Mouse (Mus musculus): Measurements from ENCODE around the gene Rhoj. TPM values are rescaled to one million over a fixed set of nuclear protein-coding genes. Genes with fewer than 3 reads are reported as not detected.
"Not testable (repeated sequence)": the region's sequence is repeated elsewhere in the genome, so short reads cannot be mapped to it uniquely, and the experiment has no call there.

The Rhoj gene
- total RNA-seq, 1 experiment from 2014 or later, result 2.7 TPM

DNA sequence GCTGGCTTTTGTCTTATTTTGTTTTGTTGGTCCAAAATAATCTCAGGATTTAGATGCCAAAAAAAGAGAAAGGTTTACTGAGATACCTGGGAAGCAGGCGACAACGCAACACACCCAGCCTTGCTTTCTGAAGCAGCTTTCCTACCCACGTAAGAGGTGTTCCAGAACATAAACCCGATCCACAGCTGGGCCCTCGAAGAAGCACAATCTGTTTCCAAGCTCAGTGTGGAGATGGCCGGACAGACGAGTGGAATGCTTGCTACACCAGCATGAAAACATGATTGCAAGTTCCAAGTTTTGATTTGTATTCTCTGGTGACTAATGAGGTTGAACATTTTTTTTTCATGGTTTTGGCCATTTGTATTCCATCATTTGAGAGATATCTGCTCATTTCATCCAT, 32.2 kb downstream of the Rhoj start:
- ATAC-seq (ENCODE audit: extremely low read depth, insufficient number of reproducible peaks, low FRiP score, poor library complexity, severe bottlenecking), result no peak

DNA sequence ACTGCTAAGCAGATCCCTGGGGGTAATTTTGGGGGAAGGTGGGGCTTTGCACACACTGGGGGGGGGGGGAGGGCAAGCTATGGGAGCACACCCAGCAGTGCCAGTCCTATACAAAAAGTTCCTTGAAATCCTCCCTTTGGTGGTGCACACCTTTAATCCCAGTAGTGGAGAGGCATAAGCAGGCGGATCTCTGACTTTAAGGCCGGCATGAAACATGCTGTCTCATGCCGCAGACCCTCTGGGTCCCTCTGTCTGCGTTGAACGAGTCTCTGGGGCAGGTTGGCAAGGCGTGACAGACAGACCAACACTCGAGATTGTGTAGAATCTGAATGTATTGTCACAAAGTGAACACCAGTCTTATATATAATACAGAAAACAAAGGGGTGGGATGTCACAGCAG, 40.4 kb downstream of the Rhoj start:
- ATAC-seq (ENCODE audit: extremely low read depth, insufficient number of reproducible peaks, low FRiP score, poor library complexity, severe bottlenecking), result no peak

DNA sequence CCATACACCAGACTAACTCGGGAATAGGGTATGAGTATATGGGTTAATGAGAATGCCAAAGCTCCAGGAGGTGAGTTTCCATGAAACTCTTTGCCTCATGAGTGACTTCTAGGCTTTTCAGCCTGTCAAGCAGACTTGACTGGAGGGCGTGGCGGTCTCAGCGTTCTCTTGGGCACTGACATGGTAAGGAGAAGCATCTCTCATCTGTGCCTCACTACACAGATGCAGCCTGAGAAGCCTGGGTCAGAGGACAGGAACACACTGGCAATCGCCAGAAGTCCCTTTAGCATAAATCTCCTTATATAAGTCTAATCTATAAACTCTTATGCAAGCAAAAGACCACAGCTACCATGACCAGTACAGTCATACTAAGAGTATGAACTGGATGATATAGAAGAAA, 41.4 kb downstream of the Rhoj start:
- not testable (repeated sequence) for ATAC-seq (ENCODE audit: extremely low read depth, insufficient number of reproducible peaks, low FRiP score, poor library complexity, severe bottlenecking)

DNA sequence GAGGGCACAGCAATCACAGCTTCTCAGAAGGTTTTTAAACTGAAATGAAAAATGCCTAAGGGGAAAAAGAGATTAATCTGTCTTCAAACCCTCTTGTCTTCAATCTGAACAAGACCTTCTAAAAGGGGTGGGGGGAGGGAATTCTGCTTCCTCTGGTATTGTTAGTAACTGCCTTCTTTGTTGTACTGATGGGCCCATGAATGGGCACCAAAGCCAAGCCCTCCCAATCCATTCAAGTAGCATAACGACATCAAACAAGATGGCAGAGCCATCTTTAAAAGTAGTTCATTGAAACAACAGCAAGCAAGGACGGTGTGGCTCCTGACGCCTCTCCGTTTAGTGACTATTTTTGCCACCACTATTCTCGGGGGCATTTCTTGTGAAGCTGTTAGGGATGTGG, 42.6 kb downstream of the Rhoj start:
- no peak for ATAC-seq (ENCODE audit: extremely low read depth, insufficient number of reproducible peaks, low FRiP score, poor library complexity, severe bottlenecking)

DNA sequence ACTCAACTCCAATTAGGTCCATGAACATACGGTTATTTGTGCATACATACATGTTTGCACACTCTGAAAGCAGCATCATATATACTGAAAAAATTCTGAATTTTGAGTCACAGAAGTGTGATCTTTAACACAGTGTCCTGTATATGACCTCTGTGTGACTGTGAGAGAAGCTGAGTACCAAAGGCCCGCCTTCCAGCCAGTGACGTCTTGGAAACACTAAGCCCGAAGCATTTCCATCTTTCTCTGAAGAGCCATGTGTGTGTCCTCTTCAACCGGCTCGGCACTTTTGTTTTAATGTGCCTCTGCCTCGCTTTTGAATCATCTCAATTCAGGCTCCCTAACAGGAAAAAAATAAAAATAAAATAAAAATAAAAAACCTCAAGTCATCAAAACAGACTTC, 43.7 kb downstream of the Rhoj start:
- no peak for ATAC-seq (ENCODE audit: extremely low read depth, insufficient number of reproducible peaks, low FRiP score, poor library complexity, severe bottlenecking)

DNA sequence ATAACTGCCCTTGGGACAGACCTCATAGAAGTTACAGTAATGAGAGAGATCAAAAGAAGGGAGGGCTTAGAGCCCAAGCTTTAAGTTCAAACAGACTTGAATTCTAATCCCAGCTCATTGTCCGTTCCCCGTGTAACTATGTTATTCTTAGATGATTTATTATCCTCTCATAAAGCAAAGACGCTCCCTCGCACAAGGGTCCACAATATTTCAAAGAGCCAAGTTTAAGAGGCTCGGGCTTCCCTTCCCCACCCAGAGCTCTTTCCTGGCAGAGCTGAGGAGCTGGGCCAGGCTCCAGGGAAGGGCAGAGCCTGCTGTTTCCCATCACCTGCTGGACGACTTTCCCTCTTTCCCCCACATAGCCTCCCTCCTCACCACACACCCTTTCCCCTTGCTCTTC, 44.3 kb downstream of the Rhoj start:
- ATAC-seq (ENCODE audit: extremely low read depth, insufficient number of reproducible peaks, low FRiP score, poor library complexity, severe bottlenecking), result no peak

DNA sequence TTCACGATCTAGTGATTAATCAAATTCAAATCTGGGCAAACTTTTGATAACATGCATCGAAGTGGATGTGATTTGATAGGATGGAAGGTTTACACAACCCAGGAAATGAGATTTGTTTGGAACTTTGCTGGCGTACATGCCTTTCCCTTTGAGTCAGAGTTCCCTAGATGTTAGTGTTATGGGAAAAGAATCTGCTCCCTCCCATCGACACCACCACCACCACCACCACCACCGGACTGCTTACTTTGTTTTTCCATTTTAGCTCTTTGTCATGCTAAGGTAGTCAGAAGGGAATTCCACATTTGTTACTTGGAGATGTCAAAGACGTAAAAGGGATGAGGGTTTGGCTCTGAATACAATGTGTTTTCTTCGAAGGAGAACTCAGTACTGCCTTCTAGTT, 46.2 kb downstream of the Rhoj start:
- no peak for ATAC-seq (ENCODE audit: extremely low read depth, insufficient number of reproducible peaks, low FRiP score, poor library complexity, severe bottlenecking)

DNA sequence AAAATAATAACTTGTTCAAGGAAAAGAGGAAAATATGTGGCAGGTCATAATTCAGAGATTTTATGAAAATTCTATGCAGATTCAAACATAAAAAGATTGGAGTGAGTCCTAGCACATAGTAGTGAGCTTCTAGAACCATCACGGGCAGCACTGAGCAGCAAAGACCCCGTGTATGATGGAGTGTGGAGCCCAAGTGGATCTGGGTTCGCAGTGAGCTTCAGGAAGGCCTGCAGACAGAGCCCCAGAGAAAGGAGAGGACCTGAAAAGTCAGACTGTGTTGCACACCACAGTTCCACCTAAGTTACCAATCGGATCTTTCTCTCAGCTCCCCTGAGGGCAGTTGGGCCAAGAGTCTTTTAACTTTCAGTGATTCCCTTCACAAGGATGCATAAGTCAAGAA, 49.7 kb downstream of the Rhoj start:
- ATAC-seq (ENCODE audit: extremely low read depth, insufficient number of reproducible peaks, low FRiP score, poor library complexity, severe bottlenecking), result no peak

DNA sequence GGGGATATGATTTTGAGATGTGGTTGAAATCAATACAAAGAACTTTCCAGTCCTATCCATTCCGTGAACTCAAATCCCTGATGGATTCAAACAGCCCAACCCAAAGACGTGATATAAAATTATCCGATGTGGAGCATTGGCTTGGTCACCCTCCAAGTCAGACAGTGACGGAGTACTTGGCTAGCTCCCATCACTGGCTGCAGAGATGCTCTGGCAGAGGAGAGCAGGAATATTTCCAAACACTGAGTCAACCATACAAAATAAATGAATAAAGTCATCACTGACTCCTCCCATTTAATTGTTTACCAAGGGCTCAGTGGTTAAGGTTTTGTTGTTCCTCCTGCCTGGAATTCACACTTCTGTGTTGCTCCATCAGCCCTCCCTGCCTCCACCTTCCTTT, 50.6 kb downstream of the Rhoj start:
- no peak for ATAC-seq (ENCODE audit: extremely low read depth, insufficient number of reproducible peaks, low FRiP score, poor library complexity, severe bottlenecking)

DNA sequence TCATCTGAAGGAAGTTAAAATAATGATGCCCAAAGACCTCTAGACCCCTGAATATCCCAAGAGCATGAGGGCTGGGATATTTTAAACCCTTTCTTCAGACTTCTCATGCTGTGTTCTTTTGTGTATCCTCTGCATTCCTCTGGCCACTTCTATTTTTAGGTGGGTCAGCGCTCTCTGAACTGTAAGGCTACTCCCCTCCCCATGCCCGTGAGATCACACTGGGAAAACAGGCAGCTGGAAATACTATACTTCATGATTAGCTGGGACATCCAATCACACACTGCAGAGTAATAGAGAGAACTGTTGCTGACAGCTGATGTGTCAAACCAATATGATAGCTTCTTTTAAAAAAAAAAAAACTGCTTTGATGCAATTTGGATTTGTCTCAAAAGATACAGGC, 51.4 kb downstream of the Rhoj start:
- ATAC-seq (ENCODE audit: extremely low read depth, insufficient number of reproducible peaks, low FRiP score, poor library complexity, severe bottlenecking), result no peak

DNA sequence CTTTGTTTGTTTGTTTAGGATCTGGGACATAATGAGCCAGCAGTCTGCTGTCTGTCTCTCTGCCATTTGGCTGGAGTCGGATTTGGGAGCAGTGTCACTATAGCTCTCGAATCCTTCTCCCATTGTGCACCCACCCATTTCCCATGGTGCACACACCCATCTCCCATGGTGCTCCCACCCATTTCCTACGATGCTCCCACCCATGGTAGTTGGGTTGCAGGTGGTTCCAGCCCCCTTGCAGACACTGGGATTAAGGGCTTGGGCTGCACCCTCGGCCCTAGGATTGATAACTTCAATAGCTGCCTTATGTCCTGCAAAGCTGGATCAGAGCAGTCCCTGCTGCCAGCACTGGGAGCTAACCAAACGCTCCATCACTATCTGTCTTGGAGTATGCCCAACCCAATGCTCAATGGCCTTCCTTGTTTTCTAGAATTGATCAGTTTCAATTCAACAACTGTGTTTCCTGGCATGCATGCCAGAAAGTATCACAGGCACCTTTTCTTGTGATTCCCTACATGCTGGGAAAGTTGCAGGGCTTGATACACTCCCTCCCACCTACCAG, 51.9 kb downstream of the Rhoj start:
- no peak for ATAC-seq (ENCODE audit: extremely low read depth, insufficient number of reproducible peaks, low FRiP score, poor library complexity, severe bottlenecking)

DNA sequence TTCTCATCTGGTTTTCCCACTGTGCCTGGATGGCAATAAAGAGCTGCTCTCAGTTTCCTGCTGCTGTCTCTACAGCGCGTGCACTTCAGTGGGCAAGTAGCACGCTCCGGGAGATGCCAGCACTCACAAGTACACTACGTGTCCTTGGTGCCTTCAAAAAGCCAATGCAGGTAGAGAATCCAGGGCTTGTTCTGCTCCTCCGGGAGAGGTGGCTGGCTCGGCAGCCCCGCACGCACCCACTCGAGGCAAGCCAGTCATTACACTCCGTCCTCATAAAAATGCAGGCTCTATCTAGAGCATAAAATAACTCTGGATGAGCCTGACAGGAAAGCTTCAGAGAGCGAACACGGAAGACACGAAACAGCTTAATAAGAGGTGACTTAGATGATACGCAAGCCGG, 54.3 kb downstream of the Rhoj start:
- no peak for ATAC-seq (ENCODE audit: extremely low read depth, insufficient number of reproducible peaks, low FRiP score, poor library complexity, severe bottlenecking)

DNA sequence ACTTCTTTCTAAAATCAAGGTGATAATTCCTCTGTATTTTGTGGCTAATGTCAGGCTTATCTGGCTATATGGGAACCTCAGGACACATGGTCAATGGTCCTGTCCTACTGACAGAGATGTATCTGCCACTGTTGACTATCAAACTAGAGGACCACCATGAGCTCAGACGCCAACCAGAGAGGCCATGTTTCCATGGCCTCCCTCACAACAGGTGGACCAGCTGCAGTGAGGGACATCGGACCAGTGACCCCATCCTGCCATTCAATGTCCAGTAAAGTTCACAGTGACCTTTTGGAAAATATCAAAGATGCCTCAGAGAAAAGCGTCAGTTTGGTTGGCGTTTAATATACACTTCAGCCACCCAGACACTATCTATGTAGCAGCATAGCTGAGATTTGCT, 56.3 kb downstream of the Rhoj start:
- ATAC-seq (ENCODE audit: extremely low read depth, insufficient number of reproducible peaks, low FRiP score, poor library complexity, severe bottlenecking), result no peak

DNA sequence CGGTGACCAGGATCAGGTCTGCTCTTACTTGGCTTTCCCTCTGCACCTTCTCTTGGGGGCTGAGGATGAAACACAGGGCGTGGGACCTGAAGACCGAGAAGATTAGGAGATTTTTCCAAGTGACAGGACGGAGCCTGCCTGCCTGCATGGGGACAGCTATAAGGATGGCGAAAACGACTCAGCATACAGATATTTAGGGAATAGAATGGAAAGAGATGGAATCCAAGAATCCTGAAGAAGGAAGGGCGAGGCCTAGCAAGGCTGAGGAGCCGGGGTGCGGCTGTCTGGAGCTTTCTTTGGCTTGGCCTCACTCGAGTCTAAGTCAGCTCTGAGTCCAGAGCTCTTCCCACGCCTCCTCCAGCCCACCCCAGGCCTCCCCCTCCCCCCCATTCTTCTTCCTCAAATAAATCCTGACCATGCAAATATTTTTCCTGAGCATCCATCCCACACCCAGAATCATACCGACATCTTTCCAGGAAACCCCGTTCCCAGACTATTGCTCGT, 57.6 kb downstream of the Rhoj start:
- ATAC-seq (ENCODE audit: extremely low read depth, insufficient number of reproducible peaks, low FRiP score, poor library complexity, severe bottlenecking), result no peak

DNA sequence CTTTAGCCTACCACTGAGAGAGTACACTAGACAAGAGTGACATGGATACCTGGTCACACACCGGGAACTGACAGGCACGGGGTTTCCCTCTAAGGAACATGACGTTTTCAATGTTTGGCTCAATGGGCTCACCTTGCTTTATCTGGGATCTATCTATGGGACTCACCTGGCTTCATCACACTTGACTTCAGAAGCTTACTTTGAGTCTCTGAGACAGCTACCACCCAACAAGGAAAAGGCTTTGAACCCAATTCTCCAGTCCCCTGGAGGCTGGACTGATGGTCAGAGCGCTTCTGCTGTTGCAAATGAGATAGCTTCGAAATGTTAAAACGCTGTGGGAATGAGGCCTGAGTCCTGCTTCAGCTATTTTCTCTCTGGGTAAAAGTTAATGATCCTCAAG, 59.2 kb downstream of the Rhoj start:
- no peak for ATAC-seq (ENCODE audit: extremely low read depth, insufficient number of reproducible peaks, low FRiP score, poor library complexity, severe bottlenecking)

DNA sequence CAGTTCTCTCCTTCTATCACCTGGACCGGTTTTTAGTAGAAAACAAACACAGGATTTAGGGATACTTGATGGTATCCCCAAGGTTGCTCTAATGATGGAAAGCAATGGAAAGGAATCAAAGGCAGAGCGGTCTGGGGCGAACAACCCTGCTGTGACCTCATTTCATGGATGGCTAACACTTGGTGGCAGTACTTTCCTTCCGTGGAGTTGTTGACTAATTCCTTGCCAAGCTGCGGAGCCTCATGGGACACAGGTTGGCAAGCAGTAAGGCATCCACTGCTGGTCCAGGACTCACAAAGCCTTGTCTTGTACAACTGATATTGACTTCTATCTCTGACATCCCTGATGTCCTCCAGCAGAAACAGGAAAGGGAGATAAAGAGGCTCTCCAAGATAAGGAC, 60.4 kb downstream of the Rhoj start:
- ATAC-seq (ENCODE audit: extremely low read depth, insufficient number of reproducible peaks, low FRiP score, poor library complexity, severe bottlenecking), result no peak

DNA sequence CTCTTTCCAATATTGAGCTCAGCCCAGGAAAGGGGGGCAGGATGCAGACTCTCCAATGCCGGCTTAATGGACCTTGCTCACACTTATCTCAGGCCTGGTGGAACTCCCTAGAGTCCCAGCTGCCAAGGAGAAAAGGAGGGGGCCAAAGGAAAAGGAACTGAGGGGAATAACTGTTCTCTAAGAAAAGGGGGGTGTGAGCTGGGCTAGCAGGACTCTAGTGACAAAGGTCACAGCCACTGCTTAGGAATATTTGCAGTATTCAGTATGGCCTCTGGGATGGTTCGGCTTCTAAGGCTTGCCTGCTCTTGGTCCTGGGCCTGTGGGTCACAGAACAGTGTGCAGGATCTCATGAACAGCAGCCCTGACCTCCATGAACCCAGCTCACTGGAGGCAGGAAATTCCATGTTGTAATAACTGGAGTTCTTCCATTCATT, 61.3 kb downstream of the Rhoj start:
- no peak for ATAC-seq (ENCODE audit: extremely low read depth, insufficient number of reproducible peaks, low FRiP score, poor library complexity, severe bottlenecking)

DNA sequence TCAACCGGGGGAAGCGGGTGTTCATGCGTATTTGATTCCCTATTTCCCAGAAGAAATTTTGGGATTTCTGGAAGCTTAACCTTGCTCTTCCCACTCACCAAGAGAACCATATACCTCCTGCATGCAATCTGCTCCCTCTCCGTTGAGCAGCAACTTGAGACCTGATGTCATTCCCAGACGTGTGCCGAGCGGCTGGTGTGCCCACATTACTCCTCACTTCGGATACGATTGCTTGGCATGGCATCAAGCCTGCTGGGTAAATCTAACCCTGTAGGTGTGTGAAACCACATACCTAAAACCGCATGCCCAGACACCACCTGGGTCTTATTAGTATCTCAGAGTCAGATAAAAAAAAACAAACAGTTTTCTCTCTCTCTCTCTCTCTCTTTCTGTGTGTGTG, 66.3 kb downstream of the Rhoj start:
- ATAC-seq (ENCODE audit: extremely low read depth, insufficient number of reproducible peaks, low FRiP score, poor library complexity, severe bottlenecking), result no peak

DNA sequence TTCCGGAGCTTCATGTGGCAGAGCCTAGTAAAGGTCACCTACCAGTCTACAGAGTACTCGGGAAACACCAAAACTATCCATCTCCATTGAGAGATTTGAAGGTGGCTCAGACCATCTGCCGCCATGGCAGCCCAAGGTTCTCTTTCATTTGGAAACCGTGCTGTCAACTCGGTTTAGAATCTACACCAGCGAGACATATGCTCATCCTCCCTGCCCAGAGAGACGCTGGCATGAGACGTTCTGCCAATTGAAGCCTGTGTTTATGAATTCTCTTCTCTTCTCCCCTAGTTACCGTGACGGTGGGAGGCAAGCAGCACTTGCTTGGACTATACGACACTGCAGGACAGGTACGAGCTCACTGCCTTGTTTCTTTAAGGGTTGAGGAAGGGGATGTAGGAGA, 66.9 kb downstream of the Rhoj start:
- no peak for ATAC-seq (ENCODE audit: extremely low read depth, insufficient number of reproducible peaks, low FRiP score, poor library complexity, severe bottlenecking)

DNA sequence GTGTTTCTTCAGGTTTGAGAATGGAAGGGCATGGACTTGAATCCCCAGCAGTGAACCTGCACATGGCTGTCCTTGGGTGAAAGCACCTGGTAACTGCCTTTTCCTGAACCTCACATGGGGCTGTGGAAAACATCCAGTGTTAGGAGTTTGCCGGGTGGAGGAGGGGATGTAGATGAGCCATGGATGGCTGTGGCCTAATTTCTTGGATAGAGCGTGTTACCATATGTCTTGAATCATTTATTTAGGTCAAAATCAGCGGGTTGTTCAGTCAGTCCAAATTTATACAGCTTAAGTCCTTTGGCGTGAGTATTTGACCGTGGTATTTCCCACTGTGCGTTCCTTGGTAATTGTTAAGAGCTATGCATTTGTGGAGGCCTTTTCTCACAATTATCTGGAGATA, 68.0 kb downstream of the Rhoj start:
- no peak for ATAC-seq (ENCODE audit: extremely low read depth, insufficient number of reproducible peaks, low FRiP score, poor library complexity, severe bottlenecking)

DNA sequence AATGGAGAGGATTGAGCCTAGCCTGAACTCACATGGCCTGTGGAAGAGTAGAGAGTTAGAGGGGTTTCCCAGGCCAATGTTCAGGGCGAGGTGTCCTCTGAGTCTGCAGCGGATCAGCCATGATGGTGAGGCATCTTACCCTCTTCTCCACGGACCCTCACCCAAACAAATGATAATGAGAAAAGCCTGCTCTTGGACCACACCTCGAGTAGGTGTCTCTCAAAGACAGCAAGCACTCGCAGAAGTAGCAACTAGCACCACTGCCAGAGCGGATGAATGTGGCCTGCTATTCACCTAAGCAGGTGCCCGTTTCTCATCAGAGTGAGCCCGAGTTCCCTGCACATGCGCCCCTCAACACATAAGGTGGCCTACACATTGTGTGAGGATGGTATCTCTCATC, 78.6 kb downstream of the Rhoj start:
- no peak for ATAC-seq (ENCODE audit: extremely low read depth, insufficient number of reproducible peaks, low FRiP score, poor library complexity, severe bottlenecking)

DNA sequence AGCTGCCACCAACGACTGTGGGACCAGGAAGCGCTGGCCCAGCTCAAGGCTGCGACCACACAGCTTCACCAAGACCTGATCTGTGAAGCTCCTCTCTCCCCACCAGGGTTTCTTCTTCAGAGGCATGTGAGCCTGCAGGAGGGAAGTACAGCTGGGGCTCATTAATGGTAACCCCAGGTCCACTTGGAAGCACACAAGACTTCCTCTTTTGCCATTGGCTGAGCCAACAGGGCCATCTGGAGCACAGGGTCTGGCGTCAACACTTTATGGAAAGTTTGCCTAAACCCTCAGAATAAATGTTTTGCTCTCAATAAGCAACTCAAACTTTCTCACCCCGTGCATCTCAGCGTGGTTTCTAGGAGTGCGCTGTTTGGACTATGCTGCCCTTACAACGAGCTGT, 79.0 kb downstream of the Rhoj start:
- no peak for ATAC-seq (ENCODE audit: extremely low read depth, insufficient number of reproducible peaks, low FRiP score, poor library complexity, severe bottlenecking)
